Mouse (Mus musculus): Measurements from ENCODE around the gene Metap1. TPM values are rescaled to one million over a fixed set of nuclear protein-coding genes. Genes with fewer than 3 reads are reported as not detected.

The Metap1 gene
- polyA plus RNA-seq, 1 experiment = 23.1 TPM

- no peaks in the 10 kb centered on the region for H3K36me3 ChIP-seq (ENCODE audit: control insufficient read depth, insufficient read depth, low read length)
- DNase-seq = peak; percentile 57
- no peaks in the 10 kb centered on the region for H3K27me3 ChIP-seq (ENCODE audit: control insufficient read depth, insufficient read depth, low read length)
- H3K27ac ChIP-seq (ENCODE audit: control insufficient read depth, insufficient read depth, low read length) = no peak overlapping the region
- under 1% methylated on average over 59 of the region's 64 CpGs for WGBS
- peak overlapping the region; percentile 94 for H3K4me3 ChIP-seq (ENCODE audit: control insufficient read depth, insufficient read depth, low read length)
- TF ChIP-seq CTCF (IDR thresholded peaks at IDR 0.05; ENCODE audit: borderline replicate concordance, control insufficient read depth, extremely low read depth, insufficient read depth, low read length, poor library complexity) = no peak
- TF ChIP-seq POLR2A (IDR thresholded peaks at IDR 0.05; ENCODE audit: control insufficient read depth, extremely low read depth, insufficient read depth, low read length, poor library complexity) = no peak
- peaks cover 7% of the 10 kb centered on the region for H3K4me1 ChIP-seq (replicated peaks; ENCODE audit: control insufficient read depth, insufficient read depth, low read length)
These were observed 38.4 kb upstream of the Metap1 start for GRCm38 (mm10) chr3:138527667-138528231.

GRCm38 (mm10) chr3:138526916-138527666 lies 37.8 kb upstream of the Metap1 start:
- Histone ChIP-seq H3K4me1 (replicated peaks; ENCODE audit: control insufficient read depth, insufficient read depth, low read length) (peaks cover 7% of the 10 kb centered on the region), H3K36me3 (ENCODE audit: control insufficient read depth, insufficient read depth, low read length) (no peaks in the 10 kb centered on the region), H3K4me3 (ENCODE audit: control insufficient read depth, insufficient read depth, low read length) (peak overlapping the region; percentile 94), H3K27ac (ENCODE audit: control insufficient read depth, insufficient read depth, low read length) (peak overlapping the region; percentile 59), H3K27me3 (ENCODE audit: control insufficient read depth, insufficient read depth, low read length) (no peaks in the 10 kb centered on the region)
- WGBS = 2% methylated on average over 71 of the region's 85 CpGs
- TF ChIP-seq POLR2A (IDR thresholded peaks at IDR 0.05; ENCODE audit: control insufficient read depth, extremely low read depth, insufficient read depth, low read length, poor library complexity) (peak; percentile 70), CTCF (IDR thresholded peaks at IDR 0.05; ENCODE audit: borderline replicate concordance, control insufficient read depth, extremely low read depth, insufficient read depth, low read length, poor library complexity) (no peak)
- DNase-seq = peak; percentile 98

- Histone ChIP-seq H3K4me3 (ENCODE audit: control insufficient read depth, insufficient read depth, low read length) (peak within 1 kb of the TSS; percentile 74), H3K4me1 (replicated peaks; ENCODE audit: control insufficient read depth, insufficient read depth, low read length) (peaks cover 7% of the 10 kb centered on the region), H3K36me3 (ENCODE audit: control insufficient read depth, insufficient read depth, low read length) (no peaks in the 10 kb centered on the region), H3K27ac (ENCODE audit: control insufficient read depth, insufficient read depth, low read length) (peak within 1 kb of the TSS; percentile 59), H3K27me3 (ENCODE audit: control insufficient read depth, insufficient read depth, low read length) (no peaks in the 10 kb centered on the region)
- DNase-seq = peak; percentile 44
- TF ChIP-seq POLR2A (IDR thresholded peaks at IDR 0.05; ENCODE audit: control insufficient read depth, extremely low read depth, insufficient read depth, low read length, poor library complexity) (no peak), CTCF (IDR thresholded peaks at IDR 0.05; ENCODE audit: borderline replicate concordance, control insufficient read depth, extremely low read depth, insufficient read depth, low read length, poor library complexity) (no peak)
- WGBS = 10% methylated on average over 39 of the region's 39 CpGs
These were observed 37.0 kb upstream of the Metap1 start, which contains the start of gene Eif4e for GRCm38 (mm10) chr3:138526073-138526915. Gene Eif4e (plus strand): TSS chr3:138526179.

- H3K27ac ChIP-seq (ENCODE audit: control insufficient read depth, insufficient read depth, low read length) = no peak overlapping the region
- H3K4me1 ChIP-seq (replicated peaks; ENCODE audit: control insufficient read depth, insufficient read depth, low read length) = peaks cover 10% of the 10 kb centered on the region
- no peaks in the 10 kb centered on the region for H3K27me3 ChIP-seq (ENCODE audit: control insufficient read depth, insufficient read depth, low read length)
- no peak overlapping the region for H3K4me3 ChIP-seq (ENCODE audit: control insufficient read depth, insufficient read depth, low read length)
- TF ChIP-seq CTCF (IDR thresholded peaks at IDR 0.05; ENCODE audit: borderline replicate concordance, control insufficient read depth, extremely low read depth, insufficient read depth, low read length, poor library complexity) = no peak
- no peak for TF ChIP-seq POLR2A (IDR thresholded peaks at IDR 0.05; ENCODE audit: control insufficient read depth, extremely low read depth, insufficient read depth, low read length, poor library complexity)
- DNase-seq = no peak
- 97% methylated on average over 8 of the region's 8 CpGs for WGBS
- H3K36me3 ChIP-seq (ENCODE audit: control insufficient read depth, insufficient read depth, low read length) = no peaks in the 10 kb centered on the region
These were observed 36.2 kb upstream of the Metap1 start for GRCm38 (mm10) chr3:138525494-138525893.

GRCm38 (mm10) chr3:138523956-138524355 lies 34.6 kb upstream of the Metap1 start:
- TF ChIP-seq POLR2A (IDR thresholded peaks at IDR 0.05; ENCODE audit: control insufficient read depth, extremely low read depth, insufficient read depth, low read length, poor library complexity) = no peak
- TF ChIP-seq CTCF (IDR thresholded peaks at IDR 0.05; ENCODE audit: borderline replicate concordance, control insufficient read depth, extremely low read depth, insufficient read depth, low read length, poor library complexity) = no peak
- WGBS = 96% methylated on average over 4 of the region's 4 CpGs
- peaks cover 10% of the 10 kb centered on the region for H3K4me1 ChIP-seq (replicated peaks; ENCODE audit: control insufficient read depth, insufficient read depth, low read length)

GRCm38 (mm10) chr3:138519218-138519617 lies 29.9 kb upstream of the Metap1 start:
- Histone ChIP-seq H3K4me1 (replicated peaks; ENCODE audit: control insufficient read depth, insufficient read depth, low read length) (peaks cover 3% of the 10 kb centered on the region), H3K27ac (ENCODE audit: control insufficient read depth, insufficient read depth, low read length) (no peak overlapping the region), H3K4me3 (ENCODE audit: control insufficient read depth, insufficient read depth, low read length) (no peak overlapping the region), H3K36me3 (ENCODE audit: control insufficient read depth, insufficient read depth, low read length) (no peaks in the 10 kb centered on the region), H3K27me3 (ENCODE audit: control insufficient read depth, insufficient read depth, low read length) (no peaks in the 10 kb centered on the region)
- WGBS = 78% methylated on average over 6 of the region's 6 CpGs
- no peak for DNase-seq
- no peak for TF ChIP-seq CTCF (IDR thresholded peaks at IDR 0.05; ENCODE audit: borderline replicate concordance, control insufficient read depth, extremely low read depth, insufficient read depth, low read length, poor library complexity)
- TF ChIP-seq POLR2A (IDR thresholded peaks at IDR 0.05; ENCODE audit: control insufficient read depth, extremely low read depth, insufficient read depth, low read length, poor library complexity) = no peak

More at GRCm38 (mm10) chr3:138523956-138524355, 34.6 kb upstream of the Metap1 start:
- Histone ChIP-seq H3K36me3 (ENCODE audit: control insufficient read depth, insufficient read depth, low read length) (no peaks in the 10 kb centered on the region), H3K27me3 (ENCODE audit: control insufficient read depth, insufficient read depth, low read length) (no peaks in the 10 kb centered on the region), H3K27ac (ENCODE audit: control insufficient read depth, insufficient read depth, low read length) (no peak overlapping the region), H3K4me3 (ENCODE audit: control insufficient read depth, insufficient read depth, low read length) (no peak overlapping the region)
- no peak for DNase-seq

Data from thymus, adult 2 months (tissue).